ENCODE assay signal across 1 mouse cellular context in genomic region chr2:28582647-28583353, GRCm38 (mm10).
TF ChIP-seq lines count a peak whose summit lies in the region.

No protein-coding gene starts in this region.

TF ChIP-seq in myocyte, 11 proteins besides CTCF, POLR2A, EP300 and RAD21 (continued from another document):
- no peak for TF ChIP-seq MAX (IDR thresholded peaks at IDR 0.05; ENCODE audit: low read depth)
- TF ChIP-seq TCF12 (IDR thresholded peaks at IDR 0.05; ENCODE audit: insufficient read depth, poor library complexity, severe bottlenecking) = no peak
- peak in 1 of 3 experiments; percentile 21 for TF ChIP-seq MYOG (IDR thresholded peaks at IDR 0.05; ENCODE audit: control insufficient read depth in 1 of 3, insufficient read depth in 1 of 3, insufficient read length in 2 of 3, low read depth in 2 of 3)
- TF ChIP-seq CEBPB (IDR thresholded peaks at IDR 0.05; ENCODE audit: insufficient read depth, poor library complexity, severe bottlenecking) = no peak
- TF ChIP-seq REST (IDR thresholded peaks at IDR 0.05; ENCODE audit: insufficient read depth, insufficient read length) = peak; percentile 35
- peak; percentile 73 for TF ChIP-seq POLR2AphosphoS2 (IDR thresholded peaks at IDR 0.05; ENCODE audit: insufficient read length, low read depth)
TF ChIP-seq in myocyte: peak in this region for 4.
